Mouse (Mus musculus) neural tube, embryonic 10.5 days (tissue): ENCODE results near the gene Wdr20.

Experiments used
- DNase-seq: peaks from one replicate; pipeline ENCODE4 v3.0.0-alpha.2; 2017; ENCODE audit warnings: low spot score; ENCODE audit errors: extremely low spot score

The Wdr20 gene

DNA sequence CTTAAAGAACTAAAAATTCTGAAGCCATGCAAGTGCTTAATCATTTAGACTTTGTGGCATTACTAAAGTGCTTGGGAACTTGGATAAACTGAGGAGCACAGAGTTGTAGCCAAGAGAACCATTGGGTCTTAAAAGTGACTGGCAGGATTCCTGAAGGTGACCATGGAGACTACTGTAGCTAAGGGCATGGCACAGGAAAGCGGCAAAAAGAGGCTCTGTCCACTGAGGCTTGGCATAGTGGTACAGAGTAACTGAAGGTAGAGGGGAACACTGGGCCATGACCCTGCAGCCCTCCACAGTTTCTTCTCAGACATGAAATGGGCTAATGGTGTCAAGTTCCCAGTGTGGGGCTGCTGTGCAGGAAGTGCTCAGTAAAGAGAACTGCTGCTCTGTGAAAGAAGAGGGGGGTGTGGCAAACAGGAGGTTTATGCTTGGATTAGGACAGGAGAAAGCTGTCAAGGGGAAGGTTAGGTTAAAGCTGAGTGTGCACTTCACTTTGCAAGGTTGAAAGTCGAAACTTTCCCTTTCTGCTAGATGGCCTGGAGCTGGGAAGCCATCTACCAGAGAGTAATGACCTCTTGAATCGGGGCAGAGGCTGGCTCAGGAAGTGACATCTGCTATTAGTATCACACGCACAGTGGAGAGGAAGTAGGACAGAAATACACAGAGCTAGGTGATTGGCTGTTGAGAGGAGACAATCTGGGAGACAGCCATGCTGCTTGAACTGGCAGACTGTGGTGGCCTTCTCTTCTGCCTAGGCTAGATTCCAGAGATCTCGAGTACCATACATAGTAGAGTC, 38.1 kb downstream of the Wdr20 start:
- no peak for DNase-seq

DNA sequence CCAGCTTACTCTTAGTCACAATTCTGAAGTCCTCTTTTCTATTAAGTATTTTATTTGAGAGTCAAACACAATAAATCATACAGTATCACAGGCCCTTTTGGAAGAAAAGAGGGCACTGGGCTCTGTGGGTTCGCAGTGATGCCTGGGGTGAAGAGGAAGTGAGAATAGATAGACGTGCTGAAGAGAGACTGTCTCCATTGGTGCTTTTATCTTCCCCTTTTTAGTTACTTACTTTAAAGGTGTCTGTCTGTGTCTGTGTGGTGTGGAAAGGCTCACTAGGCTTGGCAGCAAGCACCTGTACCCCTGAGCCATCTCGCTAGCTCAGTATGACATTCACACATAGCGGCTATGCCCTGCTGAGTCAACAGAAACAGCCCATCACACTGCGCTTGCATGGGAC, 40.1 kb downstream of the Wdr20 start:
- DNase-seq, result no peak

DNA sequence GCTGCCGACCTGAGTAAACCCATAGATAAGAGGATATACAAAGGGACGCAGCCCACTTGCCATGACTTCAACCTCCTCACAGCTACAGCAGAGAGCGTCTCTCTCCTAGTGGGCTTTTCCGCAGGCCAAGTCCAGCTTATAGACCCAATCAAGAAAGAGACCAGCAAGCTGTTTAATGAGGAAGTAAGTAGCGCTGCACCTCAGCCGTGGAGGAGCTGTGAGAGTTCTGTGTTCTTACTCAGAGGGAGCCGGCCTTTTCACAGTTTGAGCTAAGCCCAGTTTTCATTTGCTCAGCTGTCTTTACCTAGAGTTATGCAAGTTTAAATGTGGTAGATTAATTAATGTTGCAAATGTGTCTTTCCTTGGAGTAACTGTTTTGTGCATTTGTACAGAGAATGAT, 41.6 kb downstream of the Wdr20 start:
- DNase-seq, result no peak

DNA sequence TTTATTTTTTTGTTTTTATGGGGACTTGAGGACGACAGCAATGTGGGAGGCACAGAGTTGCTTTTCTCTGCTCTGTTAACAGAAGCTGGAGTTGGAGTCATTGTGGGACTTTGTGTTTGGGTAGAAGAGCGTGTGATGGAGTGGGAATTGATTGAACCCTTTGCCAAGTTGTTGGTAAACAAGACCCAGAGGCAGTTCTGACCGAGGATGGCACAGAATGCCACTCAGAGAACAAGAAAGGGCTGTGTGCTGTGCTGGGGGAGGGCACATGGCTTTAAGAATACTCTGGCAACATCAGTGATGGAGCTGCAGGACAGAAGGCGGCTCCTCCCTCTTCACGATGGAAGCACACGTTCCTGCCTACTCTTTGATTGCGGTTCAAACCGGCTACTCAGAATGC, 43.4 kb downstream of the Wdr20 start:
- no peak for DNase-seq

DNA sequence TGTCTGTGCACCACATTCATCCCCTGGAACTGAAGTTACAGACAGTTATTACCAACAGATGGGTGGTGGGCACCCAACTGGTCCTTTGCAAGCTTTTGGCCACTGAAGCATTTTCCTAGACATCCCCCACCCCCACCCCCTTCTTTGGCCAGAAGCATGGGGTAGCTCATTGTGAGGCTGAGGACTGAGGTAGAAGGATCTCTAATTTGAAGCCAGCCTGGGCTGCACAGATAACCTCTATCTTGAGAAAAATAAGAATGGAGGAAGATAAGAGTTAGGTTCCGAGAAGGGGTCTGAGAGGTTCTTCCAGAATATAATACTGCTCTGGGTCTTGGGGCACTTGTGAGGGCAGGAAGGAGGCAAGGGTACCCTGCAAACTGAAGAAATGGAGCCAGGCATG, 44.5 kb downstream of the Wdr20 start:
- DNase-seq, result no peak

DNA sequence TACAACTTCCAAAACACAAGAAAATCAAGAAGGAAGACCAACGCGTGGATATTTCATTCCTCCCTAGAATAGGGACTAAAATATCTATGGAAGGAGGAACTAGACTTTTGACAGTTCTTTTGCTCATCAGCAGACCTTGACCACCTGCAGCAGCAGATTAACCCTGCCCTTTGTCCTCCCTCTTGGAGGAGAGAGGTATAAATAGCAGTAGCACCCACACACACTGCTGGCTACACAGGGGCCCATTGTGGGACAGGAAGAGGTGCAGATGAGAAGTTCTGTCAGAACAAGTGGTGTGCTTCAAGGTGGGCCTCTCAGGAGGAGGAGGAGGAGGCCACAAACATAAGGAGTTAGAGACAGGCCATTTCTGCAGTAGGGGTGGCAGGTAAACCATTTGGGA, 46.5 kb downstream of the Wdr20 start:
- DNase-seq, result no peak

DNA sequence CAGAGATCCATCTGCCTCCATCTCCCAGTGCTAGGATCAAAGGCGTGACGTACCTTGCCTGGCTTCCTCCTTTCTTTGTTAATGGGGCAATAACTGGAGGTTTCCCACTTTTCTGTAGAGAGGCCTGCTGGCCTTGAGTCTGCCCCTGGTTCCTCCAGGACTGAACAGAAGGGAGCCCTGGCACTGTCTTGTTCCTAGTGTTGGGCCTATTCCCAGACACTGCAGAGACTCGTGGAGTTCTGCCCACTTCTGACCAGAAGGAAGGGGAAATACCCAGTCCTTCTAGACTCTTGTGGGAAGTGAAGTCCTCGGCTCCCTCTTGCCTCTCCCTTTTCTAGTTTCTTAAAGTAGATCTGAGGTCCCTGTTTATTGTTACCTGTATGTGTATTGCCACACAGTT, 48.5 kb downstream of the Wdr20 start:
- DNase-seq, result no peak

DNA sequence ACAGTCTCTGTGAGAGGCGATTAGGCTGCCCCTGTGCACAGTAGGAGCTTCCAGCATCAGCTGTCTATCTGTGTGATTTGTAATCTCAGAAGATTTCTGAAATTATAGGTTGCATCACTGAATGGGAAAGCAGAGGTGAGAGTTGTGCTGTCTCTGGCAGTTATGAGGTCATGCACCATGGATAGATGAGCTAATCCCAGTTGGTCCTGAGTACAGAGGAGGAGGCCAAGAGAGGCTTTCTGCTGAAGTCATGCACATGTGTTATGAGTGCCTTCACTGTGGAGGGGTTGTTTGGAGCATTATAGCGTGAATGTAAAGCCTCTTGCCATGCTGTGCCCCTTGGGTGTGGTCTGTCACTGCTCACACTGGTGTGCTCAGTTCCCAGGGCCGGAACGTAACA, 52.8 kb downstream of the Wdr20 start:
- DNase-seq, result no peak

DNA sequence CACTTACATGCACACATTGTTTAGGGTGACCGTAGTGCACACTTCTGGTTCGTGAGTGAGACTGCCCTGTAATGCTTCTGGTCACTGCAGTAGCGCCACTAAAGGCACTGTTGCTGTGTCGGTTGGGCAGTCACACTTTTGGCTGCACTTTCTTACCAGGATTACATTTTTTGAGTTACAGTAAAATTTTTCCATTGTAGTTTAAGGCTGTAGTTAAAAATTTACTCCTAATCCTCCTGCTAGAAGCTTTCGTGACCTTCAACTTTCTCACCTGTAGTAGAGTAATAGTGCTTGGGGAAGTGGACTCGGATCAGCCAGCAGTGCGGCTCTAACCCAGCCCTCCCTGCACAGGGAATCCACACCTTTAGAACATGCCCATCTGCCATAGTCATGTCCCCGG, 53.3 kb downstream of the Wdr20 start:
- DNase-seq, result no peak

DNA sequence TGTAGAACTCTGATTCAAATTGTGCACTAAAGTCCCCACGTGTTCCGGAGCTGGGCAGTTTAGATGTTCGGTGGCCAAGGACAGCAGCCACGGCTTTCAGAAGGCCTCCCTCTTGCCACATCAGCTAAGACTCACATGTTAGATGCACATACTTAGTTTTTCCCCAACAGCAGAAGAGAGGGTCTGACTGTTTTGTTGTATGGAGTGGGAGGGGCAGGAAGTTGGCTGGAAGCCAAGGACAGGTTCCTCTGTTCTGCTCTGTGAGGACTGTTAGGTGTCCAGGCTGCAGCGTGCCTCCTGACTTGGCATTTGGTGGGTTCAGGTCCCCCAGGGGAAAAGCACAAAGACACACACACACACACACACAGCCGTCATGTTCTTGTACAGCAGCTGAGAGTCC, 57.3 kb downstream of the Wdr20 start:
- no peak for DNase-seq

DNA sequence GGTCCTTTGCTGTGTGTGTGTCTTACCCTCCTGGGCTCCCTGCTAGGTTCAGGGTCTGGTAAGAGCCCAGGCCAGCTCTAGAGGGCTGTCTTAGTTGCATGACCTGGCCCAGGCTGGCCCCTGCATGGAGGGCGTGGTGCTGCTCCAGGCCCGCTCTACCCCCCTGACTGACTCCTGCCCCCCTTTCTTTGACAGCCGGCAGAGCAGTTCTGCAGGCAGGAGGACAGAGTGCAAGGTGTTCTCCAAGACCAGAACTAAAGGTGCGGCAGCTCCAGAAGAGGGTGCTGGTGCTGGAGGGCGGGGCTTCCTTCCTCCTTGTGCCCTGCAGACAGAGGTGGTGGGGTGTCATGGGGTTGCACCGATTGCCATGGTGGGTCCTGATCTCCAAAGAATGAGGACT, 59.0 kb downstream of the Wdr20 start:
- DNase-seq, result no peak

DNA sequence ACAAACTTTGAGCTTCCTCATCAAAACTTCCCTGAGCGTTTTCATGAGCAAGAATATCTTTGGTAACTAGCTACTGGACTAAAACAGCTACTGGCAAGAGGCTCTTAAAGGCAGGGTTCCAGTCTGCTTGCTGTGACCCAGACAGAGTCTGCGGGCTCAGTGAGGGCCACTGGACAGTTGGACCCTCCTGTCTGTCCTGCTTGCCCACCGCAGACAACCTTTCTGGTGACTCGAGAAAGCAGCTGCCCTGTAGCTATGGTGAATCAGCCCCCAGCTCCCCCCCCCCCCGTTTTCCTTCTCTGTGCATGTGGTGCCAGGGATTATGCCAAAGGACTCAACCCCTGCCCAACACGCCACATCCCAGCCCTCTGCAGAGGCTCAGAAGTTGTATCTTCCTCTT, 59.5 kb downstream of the Wdr20 start:
- no peak for DNase-seq

DNA sequence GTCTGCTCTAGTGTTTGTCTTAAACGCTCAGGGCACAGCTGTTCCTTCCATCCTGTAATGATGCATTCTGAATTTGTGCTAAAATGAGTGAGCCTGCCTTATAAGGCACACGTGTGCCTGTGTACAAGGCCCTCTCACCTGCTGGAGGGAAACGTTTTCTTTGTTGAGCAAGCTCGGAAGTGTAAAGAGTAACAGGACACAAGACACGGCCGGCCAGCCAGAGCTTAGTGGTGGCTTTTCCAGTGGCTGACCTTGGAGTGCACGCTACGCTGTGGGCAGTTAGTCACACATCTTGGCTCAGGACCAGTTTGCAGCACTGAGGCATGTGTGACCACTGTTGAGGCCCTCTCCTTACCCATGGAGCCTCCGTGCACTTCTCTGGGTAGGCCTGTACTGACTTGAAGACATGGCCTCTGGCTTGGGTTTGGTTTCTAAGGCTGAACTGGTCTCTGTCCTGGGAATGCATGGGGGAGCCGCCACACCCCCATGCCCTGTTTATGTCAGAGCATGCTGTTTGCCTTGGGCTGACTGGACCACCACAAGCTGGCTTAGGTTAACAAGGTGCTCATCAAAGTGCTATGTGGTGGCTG, 60.2 kb downstream of the Wdr20 start:
- DNase-seq, result no peak

DNA sequence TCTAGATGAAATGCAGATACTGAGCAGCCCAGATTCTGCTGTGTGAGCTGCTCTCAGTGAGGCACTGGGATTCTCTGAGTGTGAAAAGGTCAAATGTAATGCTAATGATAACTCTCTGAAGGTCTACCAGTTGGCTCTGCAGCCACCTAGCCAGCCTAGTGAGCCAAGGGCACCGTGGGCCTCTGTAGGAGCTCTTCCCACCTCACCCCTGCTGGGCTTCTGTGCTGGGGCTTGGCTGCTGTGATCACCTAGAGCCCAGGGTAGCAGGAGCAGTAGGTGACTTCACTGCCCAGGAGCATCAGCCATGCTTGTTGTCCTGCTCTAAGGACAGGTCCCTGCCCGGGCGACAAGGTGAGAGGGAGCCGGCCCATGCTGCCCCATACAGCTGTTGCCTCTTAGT, 61.5 kb downstream of the Wdr20 start:
- no peak for DNase-seq

DNA sequence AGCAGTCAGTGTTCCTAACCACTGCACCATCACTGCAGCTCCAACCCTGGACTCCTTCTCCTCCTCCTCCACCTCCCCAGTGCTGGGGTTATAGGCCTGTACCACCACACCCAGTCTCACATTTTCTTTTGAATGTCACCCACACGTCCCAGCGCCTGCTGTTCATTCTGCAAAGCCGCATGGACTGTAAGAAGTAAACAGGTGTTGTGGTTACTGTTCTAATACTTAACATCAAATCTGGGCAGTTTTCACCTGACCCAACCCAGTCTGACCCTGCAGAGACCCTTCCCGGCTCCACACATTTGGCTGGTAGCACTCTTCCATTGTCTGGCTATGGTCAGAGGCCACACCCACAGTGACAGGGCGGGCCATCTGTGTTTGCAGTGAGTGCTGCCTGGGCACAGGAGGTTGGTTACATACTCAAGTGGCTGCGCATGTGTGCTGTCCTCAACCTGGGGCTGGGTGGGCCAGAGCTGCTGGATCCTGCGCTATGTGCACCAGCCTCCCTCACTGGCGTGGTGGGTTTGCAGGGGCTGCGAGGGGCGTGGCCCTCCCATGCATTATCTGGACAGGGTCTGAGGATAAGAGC, 64.2 kb downstream of the Wdr20 start:
- DNase-seq, result no peak

DNA sequence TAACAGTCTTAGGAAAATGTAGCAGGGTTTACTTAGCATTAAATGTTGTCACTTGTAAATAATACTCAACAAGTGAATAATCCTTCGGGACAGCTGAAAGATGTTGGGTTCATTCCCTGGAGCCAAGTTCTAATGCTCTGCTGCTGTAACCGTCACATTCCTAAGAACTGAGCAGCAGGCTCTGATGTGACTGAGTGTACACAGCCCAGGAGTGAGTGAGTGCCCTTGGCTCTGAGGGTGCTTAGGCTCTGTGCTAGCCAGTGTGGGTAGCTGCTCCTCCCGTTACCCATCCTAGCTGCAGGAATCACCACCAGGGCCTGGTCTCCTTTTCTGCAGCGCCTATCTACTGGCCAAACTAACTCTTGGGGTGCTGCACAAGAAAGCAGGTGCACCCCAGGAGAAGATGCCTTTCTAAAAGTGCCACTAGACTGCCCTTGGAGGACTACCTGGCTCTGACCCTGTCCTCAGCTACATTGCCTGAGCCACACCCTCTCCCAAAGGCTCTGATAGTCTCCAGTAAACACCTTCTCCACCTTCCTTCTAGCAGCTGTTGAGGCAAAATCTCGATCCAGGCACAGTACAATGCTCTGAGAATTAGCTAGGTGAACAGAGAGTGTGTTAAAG, 65.0 kb downstream of the Wdr20 start:
- no peak for DNase-seq

DNA sequence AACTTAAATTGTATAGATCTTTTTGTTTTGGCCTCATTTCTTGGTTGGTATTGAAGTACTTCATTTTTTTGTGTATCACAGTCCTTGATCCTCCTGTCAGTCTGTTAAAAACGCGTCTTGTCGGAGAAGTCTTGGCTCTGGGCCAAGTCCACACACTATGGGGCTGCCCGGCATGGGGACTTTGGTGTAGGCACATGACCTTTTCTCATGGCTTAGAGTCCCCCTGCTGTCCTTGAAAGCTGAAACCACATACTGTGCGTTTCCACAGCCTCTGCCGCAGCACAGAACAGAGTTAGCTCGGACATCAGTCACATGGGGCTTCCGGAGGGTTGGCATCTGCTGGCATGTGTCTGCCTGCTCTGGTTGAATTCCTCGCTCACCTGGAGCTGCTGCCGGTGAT, 66.5 kb downstream of the Wdr20 start:
- DNase-seq, result no peak

DNA sequence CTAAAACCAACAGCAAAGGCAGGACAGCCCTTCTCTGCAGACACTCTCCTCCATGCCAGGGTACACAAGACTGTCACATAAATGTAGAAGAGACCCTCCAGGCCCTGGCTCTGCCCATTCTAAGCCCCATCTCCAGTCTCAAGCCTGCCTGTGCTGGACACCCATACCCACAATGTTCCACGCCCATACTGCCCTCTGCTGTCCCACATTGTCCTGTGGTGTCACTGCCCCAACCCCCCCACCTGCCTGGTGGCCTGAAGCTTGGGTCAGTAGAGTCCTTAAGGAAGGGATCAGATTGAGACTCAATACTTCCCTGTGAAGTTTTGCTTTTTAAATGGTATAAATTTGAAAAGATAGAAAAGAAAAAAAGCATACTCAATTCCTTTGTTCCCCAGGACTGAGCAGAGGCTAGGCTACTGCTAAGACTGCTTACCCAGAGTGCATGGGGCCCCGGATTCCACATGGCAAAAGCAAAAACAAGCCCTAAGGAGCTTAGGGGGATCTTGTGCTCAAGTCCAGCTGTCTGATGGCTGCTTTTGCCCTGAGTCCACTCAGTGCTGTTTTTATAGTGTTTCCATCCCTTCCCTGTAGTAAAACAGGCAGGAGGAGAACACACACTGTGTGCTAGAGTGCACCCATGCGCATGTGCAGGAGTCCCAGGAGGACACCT, 68.7 kb downstream of the Wdr20 start:
- DNase-seq, result no peak

DNA sequence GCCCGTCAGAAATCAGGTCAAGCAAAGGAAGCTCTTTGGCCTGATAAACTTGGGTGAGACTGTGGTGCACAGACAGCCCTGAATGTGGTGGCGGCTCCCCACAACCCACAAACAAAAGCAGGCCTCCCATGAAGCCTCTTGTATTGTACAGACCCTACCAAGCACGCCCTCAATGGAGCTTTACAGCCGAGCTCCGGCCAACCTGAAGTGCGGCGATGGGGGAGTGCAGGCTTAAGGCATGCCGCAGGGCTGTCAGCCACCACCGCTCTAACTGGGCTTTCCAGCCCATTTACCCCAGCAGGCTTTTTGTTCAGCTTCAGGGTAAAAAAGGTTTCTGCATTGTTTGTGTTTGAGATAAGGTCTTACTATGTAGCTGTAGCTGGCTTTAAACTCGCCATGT, 70.7 kb downstream of the Wdr20 start:
- DNase-seq, result no peak

DNA sequence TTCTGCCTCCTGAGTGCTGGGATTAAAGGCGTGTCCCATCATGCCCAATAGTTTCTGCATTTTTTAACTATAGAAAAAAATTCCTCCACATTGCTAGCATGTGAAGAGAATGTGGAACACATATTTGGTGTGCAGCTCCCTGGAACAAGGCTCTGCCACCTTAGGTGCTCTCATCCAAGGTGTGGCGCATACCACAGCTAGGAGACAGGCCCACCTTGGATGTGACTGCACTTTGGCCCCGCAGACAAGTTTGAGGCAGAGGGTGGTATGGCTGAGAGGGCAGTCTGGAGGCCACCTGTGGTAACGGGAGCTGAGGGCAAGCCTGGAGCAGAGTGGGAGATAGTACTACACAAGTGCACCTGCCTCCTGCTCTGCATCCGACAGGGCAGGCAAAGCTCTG, 71.1 kb downstream of the Wdr20 start:
- no peak for DNase-seq

DNA sequence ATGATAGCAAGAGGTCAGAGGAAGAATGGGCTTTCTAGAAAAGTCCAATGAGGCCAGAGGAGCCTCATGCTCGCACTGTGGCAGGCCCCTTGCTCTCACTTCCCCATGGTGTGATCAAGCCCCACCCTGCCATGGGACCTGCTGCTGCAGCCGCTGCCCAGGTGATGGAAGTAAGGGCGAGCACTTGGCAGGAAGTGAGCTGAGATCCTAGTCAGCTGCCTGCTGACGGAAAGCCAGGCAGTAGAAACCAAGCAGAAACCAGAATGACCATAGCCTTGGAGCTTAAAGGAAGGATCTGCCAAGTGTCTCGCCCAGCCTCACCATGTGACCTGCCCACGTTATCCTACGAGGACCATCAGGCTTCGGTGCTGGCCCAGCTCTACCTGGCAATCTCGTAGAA, 75.4 kb downstream of the Wdr20 start:
- DNase-seq, result no peak

DNA sequence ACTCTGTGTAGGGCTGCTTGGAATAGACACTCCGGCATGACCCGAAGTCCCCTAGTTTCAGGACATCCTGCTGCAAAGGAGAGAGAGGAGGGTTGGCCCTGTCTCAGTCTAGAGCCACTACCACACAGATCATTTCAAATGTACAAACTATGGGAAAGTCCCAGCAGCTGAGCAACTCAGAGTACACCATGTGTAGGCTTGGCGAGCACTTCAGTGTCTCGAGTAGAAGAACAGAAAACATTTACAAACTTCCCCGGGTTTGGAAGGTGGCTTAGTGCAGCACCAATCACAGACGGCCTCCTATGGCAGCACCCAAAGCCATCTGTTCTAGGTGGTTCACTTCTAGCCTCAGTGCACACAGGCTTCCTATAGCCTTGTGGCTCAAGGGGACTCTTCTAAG, 75.9 kb downstream of the Wdr20 start:
- no peak for DNase-seq
